Mouse (Mus musculus) C2C12 (cell line): ENCODE measurements at regions not wholly inside any gene's neighbourhood (a gene's known extent, or its start where the extent isn't known, plus 50 kb on each side); places are given as distances from the start of the nearest gene placed in this dataset.

ENCODE experiments used
- CTCF ChIP-seq: IDR thresholded peaks from one replicate; pipeline ENCODE4 v1.5.1; 2011; ENCODE audit not compliant: control insufficient read depth, insufficient read depth, insufficient read length
- FOSL1 ChIP-seq: IDR thresholded peaks from one replicate; pipeline ENCODE4 v1.8.0; 2011; ENCODE audit warnings: mild to moderate bottlenecking, low read length; ENCODE audit not compliant: poor library complexity, insufficient read depth, severe bottlenecking
- MAX ChIP-seq: IDR thresholded peaks from one replicate; pipeline ENCODE4 v1.6.1; 2011; ENCODE audit warnings: mild to moderate bottlenecking, control low read depth

GRCm38 (mm10) chr8:128166097-128166496 lies 192.3 kb upstream of the Nrp1 start:
- no peak for TF ChIP-seq MAX
- no peak for TF ChIP-seq CTCF
- no peak for TF ChIP-seq FOSL1
